Mouse (Mus musculus) cortical plate, adult 2 months (tissue): ENCODE results near the gene Gm21974.

ENCODE experiments used
- CTCF ChIP-seq: fragments of 200-500 bp; IDR thresholded peaks from 2 replicates; pipeline ENCODE4 v1.5.1; 2011; ENCODE audit warnings: mild to moderate bottlenecking, control low read depth, low read length; ENCODE audit not compliant: insufficient read depth; ENCODE audit errors: extremely low read depth
- POLR2A ChIP-seq: fragments of 200-500 bp; IDR thresholded peaks from 2 replicates; pipeline ENCODE4 v1.6.1; 2011; ENCODE audit warnings: mild to moderate bottlenecking, low read length, control low read depth; ENCODE audit not compliant: insufficient read depth; ENCODE audit errors: extremely low read depth

- no peak for TF ChIP-seq CTCF
- TF ChIP-seq POLR2A, result no peak
Observed at GRCm38 (mm10) chr7:127858258-127858657, 37.0 kb downstream of the Gm21974 start.
